Mouse (Mus musculus) left cerebral cortex, adult 2 months (tissue): ENCODE data around the gene Ccm2. TPM values are rescaled to one million over a fixed set of nuclear protein-coding genes. Genes with fewer than 3 reads are reported as not detected.

Experiments used
- DNase-seq, 2 experiments: peaks; one replicate each; pipeline ENCODE4 v3.0.0; 2021 to 2022; ENCODE audit warnings: low spot score in 2 of 2, mixed read lengths in 1 of 2; ENCODE audit errors: extremely low spot score in 1 of 2
- H3K27ac ChIP-seq: fragments of 200-600 bp; 2 replicates; pipeline ENCODE4 v1.8.1; 2022
- H3K4me3 ChIP-seq: fragments of 200-600 bp; 2 replicates; pipeline ENCODE4 v1.8.1; 2022
- CTCF ChIP-seq: fragments of 200-600 bp; IDR thresholded peaks from 2 replicates; pipeline ENCODE4 v1.8.1; 2022; ENCODE audit warnings: antibody characterized with exemption, mild to moderate bottlenecking, moderate library complexity
- intact Hi-C: fragments of 180-260 bp; cut with DNase I; formaldehyde crosslinking; loops from one replicate; pipeline ENCODE4 v1.15.1; 2025
- total RNA-seq, 2 experiments: library from RNA; stranded (reverse); gene quantifications; 2 replicates each; pipeline ENCODE4 v1.2.3; 2021

Gene Ccm2
- total RNA-seq, 2 experiments from 2014 or later = 51.3 to 69.5 TPM

DNA sequence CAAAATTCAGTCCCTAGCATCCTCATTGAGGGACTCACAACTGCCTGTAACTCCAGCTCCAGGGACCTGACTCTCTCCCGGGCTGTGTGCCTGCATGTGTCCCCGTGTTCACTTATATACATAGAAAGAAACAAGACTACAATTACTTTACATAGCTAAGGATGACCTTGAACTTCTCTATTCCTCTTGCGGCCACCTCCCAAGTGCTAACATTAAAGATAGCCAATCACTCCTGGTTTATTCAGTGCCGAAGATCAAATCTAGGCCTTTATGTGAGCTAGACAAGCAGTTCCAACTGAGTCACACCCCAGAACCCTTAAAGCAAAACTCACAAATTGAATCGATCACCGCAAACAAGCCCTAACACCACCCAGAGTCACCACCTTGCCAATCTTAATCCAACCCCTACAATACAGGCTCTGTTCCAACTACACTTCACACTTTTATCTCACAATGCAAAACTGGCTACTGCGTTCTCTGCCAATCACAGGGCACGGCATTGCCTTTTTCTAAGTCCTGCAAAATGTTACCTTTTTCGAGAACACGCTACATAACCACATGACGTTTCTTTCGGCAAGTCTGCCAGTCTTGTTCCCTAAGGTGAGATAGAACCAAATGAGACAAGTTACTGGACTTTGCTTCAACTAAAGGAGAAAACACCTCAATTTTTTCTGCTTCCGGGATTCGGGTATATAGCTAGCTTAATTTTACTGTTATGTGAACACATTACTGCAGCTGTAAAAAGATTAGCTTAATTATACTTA lies 78.1 kb downstream of the Ccm2 start:
- no peak for DNase-seq
- no peak overlapping the region for H3K27ac ChIP-seq
- no peak for TF ChIP-seq CTCF
- peak overlapping the region; percentile 78 for H3K4me3 ChIP-seq
- intact Hi-C loops = loop anchor here (5.0 kb wide), 1 partner anchor 98 kb away; no protein-coding TSS in a partner anchor

DNA sequence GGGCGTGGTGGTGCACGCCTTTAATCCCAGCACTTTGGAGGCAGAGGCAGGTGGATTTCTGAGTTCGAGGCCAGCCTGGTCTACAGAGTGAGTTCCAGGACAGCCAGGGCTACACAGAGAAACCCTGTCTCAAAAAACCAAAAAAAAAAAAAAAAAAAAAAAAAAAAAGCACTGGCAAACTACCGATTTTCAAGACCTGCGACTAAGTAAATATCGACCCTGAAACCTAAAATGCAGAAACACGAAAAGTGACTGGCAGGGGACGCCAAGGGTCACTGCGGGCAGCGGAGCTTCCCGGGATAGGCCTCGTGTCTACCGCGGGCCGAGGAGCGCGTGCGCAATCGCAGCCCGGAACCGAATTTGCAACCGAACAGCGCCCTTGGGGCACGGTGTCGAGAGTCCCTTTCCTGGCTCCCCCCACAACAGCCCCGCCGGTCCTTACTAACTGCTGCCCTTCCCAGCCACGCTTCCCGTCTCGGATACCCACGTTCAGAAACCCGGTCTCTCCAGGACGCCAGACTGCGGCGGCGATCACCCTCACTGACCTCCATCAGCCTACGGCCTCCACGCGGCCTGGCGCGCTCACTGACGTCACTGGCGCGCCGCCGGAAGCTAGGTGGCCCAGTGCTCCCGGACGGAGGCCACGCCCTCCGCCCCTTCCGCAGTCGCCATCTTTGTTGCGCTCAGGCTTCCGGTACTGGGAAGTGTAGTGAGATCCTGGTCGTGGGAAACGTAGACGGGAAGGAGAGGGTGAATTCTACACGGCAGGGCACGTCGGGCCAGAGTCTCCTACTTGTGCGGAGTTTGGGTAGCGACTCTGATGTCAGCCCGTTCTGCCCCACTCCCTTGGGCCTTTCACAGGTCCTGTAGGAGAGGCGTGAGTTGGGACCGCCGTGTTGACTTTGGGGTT lies 79.0 kb downstream of the Ccm2 start, which contains the start of gene Tbrg4:
TSS of gene Tbrg4 (minus strand) at position 590 of the 910 bp plus-strand sequence.
- peak within 1 kb of the TSS; percentile 94 for H3K27ac ChIP-seq
- intact Hi-C loops = loop anchor here (1.0 to 5.0 kb wide), 3 partner anchors 79 to 151 kb away; partner anchors contain the start of genes Ccm2 and Purb
- no peak for TF ChIP-seq CTCF
- DNase-seq = peak; percentile 91 to 92
- H3K4me3 ChIP-seq = peak within 1 kb of the TSS; percentile 78

DNA sequence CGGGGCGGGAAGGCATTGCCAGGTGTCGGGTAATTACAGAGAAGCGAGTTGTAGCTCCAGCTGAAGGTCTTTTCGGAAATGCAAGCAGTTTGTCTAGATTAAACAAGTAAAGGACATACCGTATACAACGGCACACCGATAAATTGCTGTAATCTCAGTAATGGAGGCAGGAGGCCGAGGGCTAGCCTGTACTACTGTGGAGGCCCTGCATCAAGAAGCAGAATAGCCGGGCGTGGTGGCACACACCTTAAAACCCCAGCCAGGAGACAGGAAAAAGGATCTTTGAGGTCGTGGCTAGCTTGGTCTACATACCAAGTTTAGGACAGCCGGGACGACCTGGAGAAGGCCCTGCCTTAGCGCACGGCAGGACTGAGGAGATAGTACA lies 79.7 kb downstream of the Ccm2 start:
- peak overlapping the region; percentile 78 for H3K4me3 ChIP-seq
- peak overlapping the region; percentile 94 for H3K27ac ChIP-seq
- peak in 1 of 2 experiments; percentile 27 for DNase-seq
- TF ChIP-seq CTCF = no peak
- intact Hi-C loops = loop anchor here (1.0 to 5.0 kb wide), 3 partner anchors 80 to 152 kb away; partner anchors contain the start of genes Ccm2 and Purb

DNA sequence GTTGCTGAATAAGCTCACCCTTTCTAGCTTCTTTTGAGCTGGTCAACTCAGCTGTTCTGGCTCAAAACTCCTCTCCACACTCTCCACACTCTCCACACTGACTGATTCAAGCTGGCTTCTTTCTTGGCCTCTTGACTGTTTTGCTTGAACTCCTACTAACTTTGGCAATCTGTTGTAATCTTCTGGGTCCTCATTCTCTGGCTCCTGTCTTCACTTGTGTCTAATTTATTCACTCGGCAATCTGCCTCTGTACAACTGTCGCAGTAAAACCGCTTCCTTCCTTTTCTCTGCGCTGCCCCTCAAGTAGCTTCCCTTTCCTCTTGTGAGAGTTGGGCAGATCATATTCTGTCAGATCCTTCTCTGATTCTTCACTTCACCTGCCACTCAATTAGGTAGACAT lies 81.0 kb downstream of the Ccm2 start:
- DNase-seq = no peak
- intact Hi-C loops = loop anchor here (2.0 to 5.0 kb wide), 2 partner anchors 100 to 153 kb away; partner anchors contain the start of gene Purb
- Histone ChIP-seq H3K4me3 (no peak overlapping the region), H3K27ac (no peak overlapping the region)
- TF ChIP-seq CTCF = no peak

DNA sequence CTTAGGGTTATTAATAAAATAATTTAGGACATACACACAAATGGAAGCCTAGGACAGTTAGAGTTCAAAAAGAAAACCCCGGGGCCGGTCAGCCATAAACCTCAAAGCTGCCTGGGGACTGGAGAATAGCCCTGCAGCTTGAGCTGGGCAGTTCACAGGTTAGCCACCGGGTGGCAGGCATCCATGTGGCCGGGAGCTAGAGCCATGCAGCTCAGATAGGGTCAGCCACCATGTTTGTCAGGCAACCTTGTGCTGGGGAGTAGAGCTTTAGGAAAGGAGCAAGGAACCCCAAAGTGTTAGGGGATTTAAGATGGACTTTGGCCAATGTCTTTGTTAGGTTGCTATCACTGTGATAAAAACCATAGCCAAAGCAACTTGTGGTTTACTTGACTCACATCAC lies 81.9 kb downstream of the Ccm2 start:
- intact Hi-C loops = loop anchor here (5.0 kb wide), 1 partner anchor 101 kb away; no protein-coding TSS in a partner anchor
- DNase-seq = peak; percentile 28 to 37
- Histone ChIP-seq H3K4me3 (no peak overlapping the region), H3K27ac (no peak overlapping the region)
- TF ChIP-seq CTCF = peak; percentile 65

DNA sequence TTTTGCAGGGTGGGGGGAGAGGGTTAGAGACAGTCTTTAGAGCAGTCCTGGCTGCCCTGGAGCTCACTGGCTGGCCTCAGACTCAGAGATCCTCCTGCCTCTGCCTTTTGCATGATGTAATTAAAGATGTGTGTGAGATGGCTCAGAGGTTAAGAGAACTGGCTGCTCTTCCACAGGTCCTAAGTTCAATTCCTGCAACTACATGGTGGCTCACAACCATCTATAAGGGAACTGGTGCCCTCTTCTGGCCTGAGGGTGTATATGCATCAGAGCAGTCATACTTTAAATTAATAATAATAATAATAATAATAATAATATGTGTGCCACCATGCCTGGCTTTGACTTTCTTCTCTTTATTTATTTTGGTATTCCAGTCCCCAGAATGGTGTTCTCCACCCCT lies 83.0 kb downstream of the Ccm2 start:
- intact Hi-C loops = loop anchor here (5.0 kb wide), 1 partner anchor 102 kb away; no protein-coding TSS in a partner anchor
- TF ChIP-seq CTCF = peak; percentile 61
- DNase-seq = no peak
- no peak overlapping the region for H3K27ac ChIP-seq
- H3K4me3 ChIP-seq = no peak overlapping the region

DNA sequence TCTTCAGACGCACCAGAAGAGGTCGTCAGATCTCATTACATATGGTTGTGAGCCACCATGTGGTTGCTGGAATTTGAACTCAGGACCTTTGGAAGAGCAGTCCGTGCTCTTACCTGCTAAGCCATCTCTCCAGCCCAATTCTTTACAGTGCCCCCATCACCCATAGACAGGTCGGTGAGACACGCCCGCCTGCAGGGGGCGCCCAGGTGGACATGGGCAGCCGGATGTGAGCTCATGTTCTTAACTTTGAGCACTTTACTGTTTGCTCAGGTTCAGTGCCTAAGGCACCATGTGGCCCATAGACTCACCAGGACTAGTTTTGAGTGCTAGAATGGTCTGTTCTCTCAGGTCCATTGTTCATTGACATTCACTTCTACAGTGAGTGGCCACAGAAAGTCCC lies 89.5 kb downstream of the Ccm2 start:
- intact Hi-C loops = no loop called here
- no peak overlapping the region for H3K4me3 ChIP-seq
- no peak overlapping the region for H3K27ac ChIP-seq
- no peak; the same call in 1 of the 2 replicates for TF ChIP-seq CTCF
- no peak for DNase-seq

DNA sequence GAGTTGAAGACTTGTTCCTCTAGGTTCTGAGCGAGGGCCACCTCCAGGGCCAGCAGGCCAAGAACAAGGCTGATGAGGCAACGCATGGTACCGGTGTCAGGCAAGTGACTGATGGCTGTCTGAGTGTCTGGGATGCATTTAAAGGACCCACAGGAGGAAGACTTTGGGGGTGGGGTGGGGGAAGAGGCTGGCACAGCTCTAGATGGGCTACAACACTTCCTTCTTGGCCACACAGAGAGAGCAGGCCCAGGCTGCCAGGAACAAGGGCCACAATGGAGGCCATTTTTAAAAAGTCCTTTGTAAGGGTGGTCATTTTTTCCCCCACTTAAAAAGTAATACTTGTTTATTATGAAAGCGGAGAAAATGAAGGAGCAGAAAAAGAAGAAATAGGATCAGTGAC lies 91.8 kb downstream of the Ccm2 start, which contains the start of gene Wap:
TSS of gene Wap (minus strand) at position 101 of the 400 bp plus-strand sequence.
- intact Hi-C loops = no loop called here
- H3K4me3 ChIP-seq = no peak within 1 kb of the TSS
- TF ChIP-seq CTCF = no peak
- DNase-seq = no peak
- H3K27ac ChIP-seq = no peak within 1 kb of the TSS

DNA sequence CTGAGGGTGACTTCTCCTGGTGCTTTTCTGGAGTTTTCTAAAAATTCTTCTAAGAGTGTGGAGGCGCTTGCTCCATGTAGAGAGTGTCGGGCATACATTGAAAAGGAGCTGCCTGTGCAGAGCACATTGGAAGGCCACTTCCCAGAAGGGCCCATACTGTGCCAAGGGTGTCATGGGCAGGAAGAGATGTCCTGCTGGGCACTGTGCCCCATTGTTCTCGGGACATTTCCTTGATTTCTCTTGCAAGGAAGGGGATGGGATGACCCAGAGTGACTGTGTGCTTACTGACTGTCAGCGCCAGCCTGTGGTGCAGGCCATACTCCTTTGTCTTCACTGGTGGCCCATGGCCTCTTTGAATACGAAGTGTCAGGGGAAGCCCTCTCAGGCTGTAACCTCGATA lies 92.4 kb downstream of the Ccm2 start:
- H3K27ac ChIP-seq = no peak overlapping the region
- no peak overlapping the region for H3K4me3 ChIP-seq
- TF ChIP-seq CTCF = no peak
- DNase-seq = no peak
- intact Hi-C loops = no loop called here

DNA sequence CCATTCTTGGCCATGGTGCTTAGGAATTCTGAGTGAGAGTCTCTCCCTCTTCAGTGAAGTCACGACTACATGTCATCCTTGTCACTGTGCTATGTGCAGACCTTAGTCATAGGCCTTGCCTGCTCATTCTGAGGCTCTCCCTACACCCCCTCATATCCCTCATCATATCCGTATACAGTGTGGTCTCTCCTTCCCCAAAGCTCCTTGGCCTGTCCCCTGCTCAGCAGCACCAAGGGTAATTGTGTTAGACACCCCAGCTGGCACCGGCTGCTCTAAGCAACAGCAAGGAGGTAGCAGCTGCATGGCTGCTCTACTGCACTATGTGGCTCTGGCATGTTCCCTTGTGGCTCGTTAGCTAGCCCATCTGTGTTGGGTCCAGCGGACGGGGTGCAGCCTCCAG lies 97.9 kb downstream of the Ccm2 start:
- DNase-seq = no peak
- intact Hi-C loops = no loop called here
- no peak overlapping the region for H3K4me3 ChIP-seq
- TF ChIP-seq CTCF = no peak
- H3K27ac ChIP-seq = no peak overlapping the region

Other genes starting within 250 kb of the Ccm2 start
- gene Zmiz2, start 157.8 kb upstream of the Ccm2 start, total RNA-seq = 100 to 1,000 TPM; 226 to 228 TPM
- 1,000 to 10,000 TPM; 1,634 to 1,792 TPM for gene Ppia, start 131.4 kb upstream of the Ccm2 start, total RNA-seq
- gene H2afv, start 102.4 kb upstream of the Ccm2 start, total RNA-seq = 10 to 100 TPM; 39.6 to 41.4 TPM
- gene Purb, start 71.0 kb upstream of the Ccm2 start, total RNA-seq = 100 to 1,000 TPM; 279 to 284 TPM
- under 1 TPM; 0.40 to 0.48 TPM for gene Myo1g, start 25.9 kb upstream of the Ccm2 start, total RNA-seq
- gene Nacad, start 59.2 kb downstream of the Ccm2 start, total RNA-seq = 10 to 100 TPM; 41.4 to 43.8 TPM
- 10 to 100 TPM; 45.9 to 50.8 TPM for gene Tbrg4, start 79.2 kb downstream of the Ccm2 start, total RNA-seq
- not detected for gene Wap, start 91.8 kb downstream of the Ccm2 start, total RNA-seq
- 10 to 100 TPM; 13.0 to 13.5 TPM for gene Ramp3, start 111.6 kb downstream of the Ccm2 start, total RNA-seq